Mouse (Mus musculus) heart, adult 18-20 months (tissue): Measurements from ENCODE around the gene Col25a1. TPM values are rescaled to one million over a fixed set of nuclear protein-coding genes. Genes with fewer than 3 reads are reported as not detected.

ENCODE experiments used
- DNase-seq, 2 experiments: peaks; one replicate each; pipeline ENCODE4 v3.0.0; 2021 to 2022; ENCODE audit warnings: mixed read lengths in 1 of 2
- total RNA-seq, 2 experiments: library from RNA; stranded (reverse); gene quantifications; 2 replicates each; pipeline ENCODE4 v1.2.3; 2021

Gene Col25a1
- total RNA-seq, 2 experiments from 2014 or later: 0.33 to 0.45 TPM

DNA sequence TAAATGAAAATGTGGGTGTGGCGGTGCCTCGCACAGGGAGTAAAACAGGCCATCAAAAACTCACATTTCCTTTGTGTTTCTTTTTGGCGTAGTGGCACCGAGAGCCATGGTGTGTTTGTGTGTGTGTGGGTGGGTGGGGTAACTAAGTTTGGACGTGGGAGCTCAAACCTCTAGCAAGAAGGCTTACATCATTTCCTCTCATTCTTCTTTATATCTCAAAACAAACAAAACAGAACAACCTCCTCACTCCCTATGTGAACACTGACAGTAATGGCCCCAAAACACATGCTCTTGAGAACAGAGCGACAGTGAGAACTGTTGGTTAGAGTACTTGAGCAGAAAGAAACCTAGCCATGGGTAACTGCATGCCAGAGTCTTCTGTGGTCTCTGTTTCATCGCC, 121.1 kb downstream of the Col25a1 start:
- peak in 1 of 2 experiments; percentile 1 for DNase-seq

DNA sequence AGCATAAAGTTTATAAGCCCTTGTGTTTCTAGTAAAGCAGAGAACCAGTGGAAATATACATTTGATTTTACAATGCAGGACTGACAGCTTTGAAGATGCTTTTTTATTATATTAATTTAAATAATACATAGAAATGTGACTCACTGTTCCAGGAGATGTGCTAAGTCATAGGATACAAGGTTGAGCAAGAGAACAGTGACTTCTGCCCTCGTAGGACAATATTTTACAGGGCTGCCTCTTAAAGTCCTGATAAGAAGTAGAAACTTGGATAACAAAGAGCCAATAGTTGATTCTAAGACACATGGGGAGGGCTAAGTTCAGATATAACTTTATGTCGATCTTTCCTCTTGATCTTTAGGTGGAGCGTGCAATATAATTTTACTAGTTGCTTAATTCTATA, 124.8 kb downstream of the Col25a1 start:
- no peak for DNase-seq

DNA sequence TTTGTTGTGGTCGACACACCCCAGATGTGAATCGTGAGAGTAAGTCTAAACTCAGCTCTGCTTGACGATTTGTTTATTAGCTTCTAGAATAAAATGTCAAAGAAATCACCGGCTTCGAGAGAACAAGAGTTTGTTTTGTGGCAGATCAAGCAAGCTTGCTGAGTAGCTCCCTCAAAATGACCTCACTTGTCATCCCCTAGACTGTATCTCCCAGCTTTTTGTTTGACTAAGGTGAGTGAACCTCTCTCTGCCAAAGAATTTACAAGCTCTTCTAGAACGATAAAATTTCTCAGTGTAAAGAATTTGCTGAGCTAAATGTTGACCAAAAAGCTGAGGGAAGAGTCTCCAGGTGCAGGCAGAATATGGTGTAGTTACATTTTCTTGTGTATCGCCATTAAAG, 125.3 kb downstream of the Col25a1 start:
- DNase-seq: no peak

DNA sequence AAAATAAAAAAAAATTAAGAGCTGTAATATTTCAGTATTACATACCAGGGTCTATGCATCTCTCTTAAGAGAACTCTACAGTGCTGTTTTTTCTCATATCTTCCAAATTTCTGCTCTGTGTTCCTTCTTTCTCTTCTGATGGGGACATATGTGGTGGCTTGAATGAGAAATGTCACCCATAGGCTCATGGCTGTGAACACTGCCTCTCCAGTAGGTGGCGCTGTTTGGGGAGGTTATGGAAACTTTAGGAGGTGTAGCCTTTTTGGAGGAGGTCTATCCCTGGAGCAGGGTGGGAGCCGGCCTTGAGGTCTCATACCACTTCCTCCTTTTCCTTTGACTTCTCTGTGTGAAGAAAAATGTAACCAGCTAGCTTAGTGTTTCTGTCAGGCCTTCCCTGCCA, 128.4 kb downstream of the Col25a1 start:
- no peak for DNase-seq

DNA sequence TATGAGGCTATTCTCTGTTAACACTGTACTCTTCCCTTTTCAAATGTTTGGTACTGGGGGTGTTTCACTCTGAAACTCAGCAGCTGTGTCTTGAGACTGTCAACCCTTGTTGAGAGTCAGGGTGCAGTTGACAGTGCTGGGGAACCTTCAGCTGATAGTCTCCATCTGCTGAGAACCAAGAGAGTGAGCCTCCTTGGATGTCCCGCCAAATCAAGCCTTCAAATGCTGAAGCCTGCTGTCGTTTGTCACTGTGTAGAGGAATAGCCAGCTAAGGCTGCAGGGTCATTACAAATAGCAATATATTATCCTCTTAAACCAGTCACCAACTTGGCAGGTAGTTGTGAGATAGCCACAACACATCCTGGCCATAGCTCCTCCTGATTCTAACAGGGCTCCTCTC, 129.0 kb downstream of the Col25a1 start:
- DNase-seq: no peak

DNA sequence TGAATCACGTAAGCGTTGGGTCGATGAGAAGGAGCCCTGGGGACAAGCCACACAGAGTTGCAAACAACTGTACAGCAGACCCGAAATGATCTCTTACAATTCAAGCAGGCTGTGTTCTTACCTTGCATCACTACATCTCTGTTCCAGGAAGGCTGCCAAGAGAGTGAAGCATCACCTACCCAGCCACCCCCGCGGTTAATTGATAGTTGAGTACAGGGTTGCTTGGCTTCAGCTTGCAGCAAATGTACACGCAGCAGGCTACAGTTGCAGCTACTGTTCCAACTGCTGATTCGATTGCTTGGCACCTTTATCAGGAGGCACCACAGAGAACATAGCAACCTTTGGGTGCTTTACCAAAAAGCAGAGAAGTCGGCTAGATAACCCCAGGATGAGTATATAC, 133.8 kb downstream of the Col25a1 start:
- no peak for DNase-seq

DNA sequence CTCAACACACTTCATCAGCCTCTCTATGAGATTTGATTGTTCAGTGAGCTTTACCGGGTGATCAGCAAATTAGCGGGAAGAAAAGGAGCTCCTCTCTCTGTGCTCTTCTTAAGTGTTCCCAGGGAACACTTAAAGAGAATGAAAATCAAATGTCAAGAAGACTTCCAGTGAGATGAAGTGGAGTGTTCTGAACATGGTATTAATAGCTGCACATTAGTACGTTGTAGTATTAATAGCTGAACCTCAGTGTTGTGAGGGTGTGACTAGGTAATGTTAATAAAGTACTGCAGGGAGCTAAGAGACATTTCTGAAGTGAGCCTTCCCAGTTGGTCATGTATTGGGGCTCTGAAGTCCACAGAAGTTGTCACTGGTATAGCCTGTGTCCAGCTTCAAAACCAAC, 139.2 kb downstream of the Col25a1 start:
- DNase-seq: no peak

DNA sequence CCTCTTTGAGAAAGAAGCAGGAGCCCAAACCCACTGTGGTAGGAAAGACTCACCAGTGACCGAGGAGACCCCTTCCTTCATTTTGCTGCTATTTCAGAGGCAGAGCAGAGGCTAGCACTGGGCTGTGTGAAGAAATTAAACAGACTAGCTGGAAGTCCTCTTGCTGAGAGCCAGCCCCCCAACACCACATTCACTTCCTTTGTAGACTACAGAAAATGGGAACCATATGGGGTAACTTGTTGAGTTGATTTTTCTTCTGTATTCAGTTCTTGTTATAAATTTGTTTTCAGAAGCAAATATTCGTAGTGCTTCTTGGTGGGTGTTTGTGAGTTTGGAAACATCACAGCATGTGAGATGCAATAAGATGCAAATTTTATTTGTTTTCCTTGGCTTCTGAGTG, 142.6 kb downstream of the Col25a1 start:
- DNase-seq: no peak

DNA sequence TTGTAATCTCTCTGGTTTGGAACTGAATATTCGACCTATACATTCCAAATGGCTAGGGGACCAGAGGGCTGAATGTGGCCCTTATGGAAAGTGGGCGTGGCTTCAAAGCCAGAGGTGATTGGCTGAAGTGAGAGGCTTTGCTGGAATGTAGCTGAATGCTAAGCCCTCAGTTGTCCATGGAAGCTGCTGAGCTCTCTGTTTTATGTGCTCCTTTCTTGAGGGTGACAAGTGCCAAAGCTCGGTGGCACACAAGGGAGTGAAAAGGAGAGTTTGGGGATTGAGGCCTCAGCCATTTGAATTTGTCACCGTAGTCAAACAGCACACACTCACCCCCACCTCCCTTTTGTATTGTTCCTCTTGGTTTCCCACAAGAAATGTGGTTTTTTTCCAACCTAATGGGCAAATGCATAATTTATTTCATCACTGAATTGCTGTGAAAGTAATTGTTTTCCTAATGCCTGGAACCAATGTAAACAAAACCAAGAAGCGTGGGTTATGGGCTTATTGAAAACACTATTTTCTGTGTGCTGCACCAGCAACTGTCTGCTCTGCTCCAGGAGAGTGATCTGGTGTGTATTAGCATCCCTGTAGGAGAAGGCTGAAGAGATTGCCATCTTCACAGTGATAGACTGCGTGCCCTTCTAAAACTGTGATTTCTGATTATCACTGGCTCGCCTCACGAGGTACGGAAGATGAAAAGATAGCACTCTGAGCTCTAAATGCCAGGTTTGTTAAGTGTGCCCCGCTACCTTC, 147.2 kb downstream of the Col25a1 start:
- DNase-seq: no peak

DNA sequence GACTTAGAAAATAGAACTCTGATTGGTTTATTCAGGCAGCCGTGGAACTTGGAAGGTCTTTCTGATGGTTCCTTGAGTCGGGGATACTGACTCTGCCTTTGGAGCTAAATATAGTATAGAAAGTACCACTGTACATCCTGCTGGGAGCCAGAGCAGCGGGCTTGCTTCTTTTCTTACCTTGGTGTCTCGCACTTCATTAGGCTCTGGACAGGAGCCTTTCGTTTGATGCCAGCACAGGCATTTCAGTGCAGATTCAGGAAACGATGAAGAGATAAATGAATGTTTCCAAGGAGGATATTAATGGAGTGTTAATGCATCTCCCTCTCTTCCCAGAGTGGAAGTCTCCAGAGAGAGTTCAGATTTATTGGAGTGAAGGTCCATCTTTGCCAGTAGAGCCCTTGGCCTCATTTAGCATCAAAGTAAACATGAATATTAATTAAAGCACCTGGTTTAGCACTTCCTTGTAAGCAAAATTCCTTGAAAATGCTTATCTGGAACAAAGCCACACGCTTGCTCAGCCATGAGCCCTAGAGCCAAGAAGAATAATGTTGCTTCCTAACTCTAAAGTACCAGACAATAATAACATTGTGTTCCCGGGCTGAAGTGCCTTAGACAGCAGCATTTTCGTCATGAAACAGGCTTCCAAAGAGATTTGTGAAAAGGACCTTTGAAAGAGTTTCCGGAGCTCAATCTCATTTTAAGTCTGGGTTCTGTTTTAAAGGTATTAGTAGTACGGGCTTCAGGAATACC, 151.9 kb downstream of the Col25a1 start:
- DNase-seq: peak in 1 of 2 experiments; percentile 8

DNA sequence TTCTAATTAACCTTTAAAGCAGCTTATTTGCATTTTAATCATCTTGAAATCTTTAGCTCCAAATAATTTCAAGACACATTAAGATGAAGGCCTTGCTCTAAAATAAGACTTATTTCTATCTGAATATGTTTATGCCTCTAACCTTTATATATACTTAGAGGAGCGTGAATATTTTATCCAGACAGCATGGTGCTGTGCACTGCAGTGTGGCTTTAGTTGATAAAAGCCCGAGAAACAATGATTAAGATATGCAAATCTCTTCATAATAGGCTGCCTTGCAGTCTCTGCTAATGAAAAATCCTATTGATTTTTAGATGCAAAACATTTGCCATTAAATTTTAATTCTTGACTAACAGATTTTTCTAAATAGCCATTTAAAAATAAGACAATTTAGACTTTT, 156.8 kb downstream of the Col25a1 start:
- DNase-seq: no peak

DNA sequence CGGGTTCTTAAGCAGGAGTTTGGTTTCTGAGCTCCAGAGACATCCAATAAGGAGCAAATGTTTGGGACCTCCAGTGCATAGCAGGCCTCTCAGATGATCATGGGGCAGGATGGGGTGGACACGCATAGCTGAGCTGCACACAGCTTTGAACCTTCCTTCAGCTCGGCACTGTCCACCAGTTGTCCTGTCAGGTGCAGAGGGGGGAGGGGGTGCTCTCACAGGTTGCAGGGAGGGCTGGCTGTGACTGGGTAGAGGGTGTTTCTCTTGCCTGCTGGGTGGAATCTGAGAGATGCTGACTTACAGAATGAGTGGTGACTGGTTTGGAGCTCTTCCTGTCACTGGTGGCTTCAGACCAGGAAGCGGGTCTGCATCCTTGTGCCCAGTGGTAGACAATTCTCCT, 157.5 kb downstream of the Col25a1 start:
- DNase-seq: no peak

DNA sequence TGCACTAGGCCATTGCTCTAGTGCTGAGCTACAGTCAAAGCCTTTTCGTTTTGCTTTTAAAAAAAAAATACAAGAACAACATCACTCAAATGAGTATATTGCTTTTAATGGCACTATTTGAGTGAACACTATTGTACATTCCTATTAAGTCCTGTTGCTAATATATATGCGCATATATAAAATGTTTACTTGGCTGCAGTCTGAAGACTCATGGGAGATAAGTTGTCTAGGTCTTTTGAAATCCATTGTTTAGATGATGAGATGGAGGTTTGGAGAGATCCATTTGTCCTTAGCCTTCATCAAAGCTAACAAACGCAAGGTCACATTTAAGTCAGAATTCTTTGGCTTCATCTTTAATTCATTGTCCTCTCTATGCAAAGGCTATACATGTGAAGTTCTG, 157.9 kb downstream of the Col25a1 start:
- DNase-seq: no peak

DNA sequence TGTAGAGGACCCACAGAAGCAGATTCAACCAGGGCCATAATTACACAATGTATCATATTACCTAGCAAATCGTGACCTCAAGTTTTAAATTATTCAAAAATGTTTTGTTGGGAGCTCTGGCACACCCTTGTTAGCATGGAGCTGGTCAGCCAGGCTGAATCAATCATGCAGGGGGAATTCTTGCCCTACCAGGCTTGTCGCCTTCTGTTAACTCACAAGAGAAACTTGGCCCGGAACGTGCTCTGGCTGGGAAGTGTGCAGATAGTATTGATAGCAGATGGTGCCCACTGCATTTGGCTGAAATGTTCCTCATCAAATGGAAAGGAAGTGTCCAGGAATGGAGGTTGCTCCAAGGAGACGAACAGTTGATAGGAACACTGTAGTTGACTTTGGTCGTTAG, 158.9 kb downstream of the Col25a1 start:
- DNase-seq: no peak

DNA sequence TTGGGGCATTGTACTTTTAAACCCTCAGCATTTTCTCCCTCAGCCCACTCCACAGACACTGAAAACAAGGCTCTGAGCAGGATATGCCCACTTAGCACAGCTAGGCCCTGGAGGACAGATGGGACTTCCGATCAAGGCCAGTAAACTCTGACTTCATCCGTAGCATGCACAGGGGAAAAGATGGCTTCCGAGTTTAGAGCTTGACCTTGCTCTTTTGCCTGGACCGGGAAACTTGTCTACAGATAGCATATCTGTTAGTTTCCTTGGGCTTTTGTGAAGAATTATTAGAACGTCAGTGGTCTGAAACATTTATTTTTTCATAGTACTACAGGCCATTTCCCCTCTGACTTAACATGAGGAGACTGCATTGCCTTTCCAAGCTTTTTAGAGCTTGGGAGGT, 159.4 kb downstream of the Col25a1 start:
- DNase-seq: no peak

DNA sequence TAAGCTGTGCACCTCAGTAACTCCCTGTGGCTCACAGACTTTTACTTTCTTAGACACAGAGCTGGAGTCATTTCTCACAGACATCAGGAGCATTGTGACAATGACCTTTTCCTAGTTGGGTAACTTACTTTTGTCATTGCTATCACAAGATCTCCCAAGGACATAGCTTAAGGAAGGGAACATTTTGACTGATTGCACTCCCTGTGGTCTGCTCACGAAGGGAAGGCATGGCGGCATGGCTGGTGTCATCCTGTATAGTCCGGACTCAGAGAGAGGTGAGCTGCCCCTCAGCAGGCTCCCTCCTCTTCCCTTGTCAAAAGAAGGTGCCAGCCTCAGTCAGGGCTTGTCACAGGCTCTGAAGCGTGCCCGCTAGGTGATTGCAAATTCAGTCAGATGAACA, 160.6 kb downstream of the Col25a1 start:
- no peak for DNase-seq

DNA sequence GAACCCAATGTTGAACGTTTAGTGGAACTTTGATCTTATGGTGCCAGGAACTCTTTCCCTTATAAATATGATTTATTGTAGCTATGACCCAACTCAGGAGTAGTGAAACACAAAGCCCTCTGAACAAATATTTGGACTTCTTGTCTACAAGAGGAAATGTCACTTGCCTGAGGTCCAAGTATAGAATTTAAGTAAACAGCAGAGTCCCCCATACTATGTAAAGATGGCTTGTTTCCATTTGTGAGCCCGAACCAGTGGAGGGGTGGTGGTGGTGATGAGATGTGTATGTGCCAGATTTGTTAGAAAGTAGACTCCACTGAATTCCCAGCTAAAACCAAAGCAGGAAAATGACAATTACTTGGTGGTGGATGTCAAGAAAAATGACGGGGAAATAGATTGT, 169.2 kb downstream of the Col25a1 start:
- DNase-seq: no peak

DNA sequence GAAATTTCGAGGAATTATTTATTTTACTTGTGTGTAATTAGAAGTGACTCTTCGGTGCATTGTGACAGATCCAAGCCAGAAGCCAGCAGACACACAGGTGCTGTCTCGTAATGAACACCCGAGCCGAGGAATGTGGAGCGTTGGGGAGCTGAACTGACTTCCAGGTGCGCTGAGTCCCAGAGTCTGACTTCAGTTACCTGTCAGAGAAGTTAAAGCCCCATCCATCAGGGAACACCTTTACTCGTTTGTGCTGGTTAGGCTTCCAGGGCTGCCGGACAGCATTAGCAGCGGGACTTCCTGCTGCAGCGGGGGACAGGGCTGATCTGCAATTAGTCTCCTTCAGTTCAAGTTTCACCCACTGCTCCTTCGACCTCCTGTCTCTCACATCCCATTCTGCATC, 172.3 kb downstream of the Col25a1 start:
- no peak for DNase-seq

DNA sequence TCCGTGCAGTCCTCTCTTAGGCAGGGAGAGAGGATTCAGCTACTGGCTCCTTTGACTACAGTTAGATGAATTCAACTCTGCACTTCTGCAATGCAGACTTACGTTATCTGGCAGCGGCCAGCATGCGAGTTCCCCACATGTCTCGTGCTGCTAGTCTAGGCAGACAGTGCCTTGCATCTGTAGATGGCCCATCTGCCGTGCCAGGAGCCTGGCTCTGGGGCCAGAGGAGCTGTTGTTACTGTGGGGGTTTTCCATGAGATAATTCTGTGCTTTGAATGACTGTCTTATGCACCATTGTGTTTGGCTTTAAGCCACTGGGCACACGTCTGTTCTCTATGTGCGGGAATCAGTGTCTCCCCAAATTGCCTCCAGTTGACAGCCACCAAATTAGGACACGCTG, 173.5 kb downstream of the Col25a1 start:
- no peak for DNase-seq

DNA sequence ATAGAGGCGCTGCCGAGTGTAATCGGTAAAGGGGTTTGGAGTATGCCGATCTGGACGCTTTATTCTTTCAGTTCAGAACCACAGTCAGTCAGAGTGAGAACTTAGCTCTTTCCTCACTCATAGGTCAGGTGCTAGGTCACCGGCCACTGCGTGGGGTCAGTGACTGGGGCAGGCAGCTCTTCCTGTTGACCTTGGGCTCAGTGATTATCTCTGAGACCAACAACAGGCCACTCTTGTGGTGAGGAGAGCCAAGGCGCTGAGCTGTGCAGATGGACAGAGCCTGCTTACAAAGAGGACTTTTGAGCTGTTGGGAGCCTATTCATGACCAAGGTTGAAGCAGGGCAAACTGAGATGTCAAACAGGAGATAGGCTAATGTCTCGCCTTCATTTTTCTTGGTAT, 174.4 kb downstream of the Col25a1 start:
- DNase-seq: peak in 1 of 2 experiments; percentile 12

DNA sequence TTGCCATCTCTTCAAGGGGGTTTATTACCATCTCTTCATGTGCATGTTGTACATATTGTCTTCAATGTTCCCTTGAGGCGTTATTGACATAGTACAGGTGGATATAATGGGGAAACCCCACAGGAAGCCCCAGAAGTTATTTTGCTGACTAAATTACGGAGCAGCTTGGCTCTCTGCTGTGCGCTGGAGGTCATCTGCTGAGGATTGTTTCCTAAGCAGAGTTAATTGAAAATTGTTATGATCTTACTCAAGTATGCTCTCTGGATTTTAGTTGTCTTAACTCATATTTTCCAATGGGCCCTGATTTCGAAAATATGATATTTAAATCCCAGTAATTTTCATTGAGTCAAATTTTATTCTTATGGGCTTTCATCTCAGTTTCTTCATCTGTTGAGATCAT, 178.0 kb downstream of the Col25a1 start:
- DNase-seq: no peak

DNA sequence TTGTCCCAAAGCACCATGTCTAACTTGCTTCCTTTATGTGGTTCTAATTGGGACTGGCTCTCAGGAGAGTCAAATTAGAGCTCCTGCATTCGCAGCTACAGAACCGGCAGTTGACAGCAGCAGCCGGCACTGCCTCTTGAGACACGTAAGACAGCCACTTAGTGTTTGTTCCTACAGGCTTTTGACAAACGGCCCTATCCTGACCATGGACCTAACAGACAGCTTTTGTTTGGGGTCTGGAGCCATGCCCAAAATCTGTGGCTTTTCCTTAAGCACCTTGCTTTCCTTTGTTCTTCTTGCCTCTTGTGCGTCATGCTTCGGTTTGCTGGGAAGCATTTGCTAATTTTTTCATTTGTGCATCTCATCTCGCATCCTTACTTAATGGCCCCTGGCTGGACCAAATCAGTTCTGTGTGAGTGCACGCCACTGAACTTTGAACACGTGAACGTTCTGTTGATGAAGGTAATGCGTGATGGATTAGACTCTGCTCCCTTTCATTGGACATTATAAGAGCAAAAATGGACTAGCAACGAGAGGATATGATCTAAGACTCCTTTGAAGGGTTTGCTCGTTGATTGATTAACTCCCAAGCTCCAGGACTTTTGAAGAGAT, 179.5 kb downstream of the Col25a1 start:
- no peak for DNase-seq

DNA sequence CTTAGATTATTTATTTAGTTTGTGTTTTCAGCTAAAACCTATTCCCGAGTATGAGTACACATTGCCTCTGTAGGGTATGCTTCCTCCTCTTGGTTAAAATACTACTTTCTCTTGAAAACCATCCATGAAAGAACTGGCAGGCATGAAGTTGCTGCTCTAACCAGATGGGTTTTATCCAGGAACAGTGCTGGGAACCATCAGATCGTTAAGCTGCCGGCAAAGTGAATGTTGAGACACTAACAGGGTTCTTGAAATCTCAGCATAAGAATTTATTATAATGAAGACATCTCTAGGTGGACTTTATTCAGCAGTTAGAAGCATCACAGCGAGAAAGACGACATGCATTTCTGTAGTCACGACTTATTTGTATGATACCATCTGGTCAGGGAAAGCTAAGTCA, 181.9 kb downstream of the Col25a1 start:
- no peak for DNase-seq
